Mouse (Mus musculus) brain, embryonic 14.5 days (tissue): Measurements from ENCODE around the gene Gstm4.

Experiments used
- CTCF ChIP-seq: fragments of 200-500 bp; IDR thresholded peaks from 2 replicates; pipeline ENCODE4 v1.5.1; 2012; ENCODE audit warnings: inconsistent platforms, mild to moderate bottlenecking, moderate library complexity, borderline replicate concordance; ENCODE audit not compliant: insufficient read depth, insufficient read length; ENCODE audit errors: extremely low read depth
- POLR2A ChIP-seq: fragments of 200-500 bp; IDR thresholded peaks from 2 replicates; pipeline ENCODE4 v1.6.1; 2012; ENCODE audit warnings: mild to moderate bottlenecking, inconsistent platforms, borderline replicate concordance; ENCODE audit not compliant: poor library complexity, insufficient read depth, insufficient read length, severe bottlenecking; ENCODE audit errors: extremely low read depth

DNA sequence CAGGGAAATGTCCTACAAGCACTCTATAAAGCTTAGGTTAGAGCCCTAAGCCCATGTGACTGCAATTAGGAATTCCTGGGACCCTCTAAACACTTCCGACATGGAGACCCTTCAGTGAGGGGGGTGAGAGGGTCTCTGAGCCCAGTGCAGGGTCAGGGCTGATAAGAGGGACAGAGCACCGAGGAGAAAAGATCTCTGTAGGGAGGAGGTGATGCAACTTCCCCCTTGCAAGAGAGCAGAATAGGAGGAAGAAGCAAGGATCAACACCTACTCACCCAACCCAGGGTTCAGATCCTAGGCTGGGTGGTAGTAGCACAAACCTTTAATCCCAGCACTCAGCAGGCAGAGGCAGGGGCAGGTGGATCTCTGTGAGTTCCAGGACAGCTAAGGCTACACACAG, 38.5 kb upstream of the Gstm4 start:
- no peak for TF ChIP-seq CTCF
- TF ChIP-seq POLR2A, result no peak
